Mouse (Mus musculus): Measurements from ENCODE around the gene Maged1.

GRCm38 (mm10) chrX:94548227-94548626 lies 6.3 kb upstream of the Maged1 start:
- no peak for TF ChIP-seq EP300 (IDR thresholded peaks at IDR 0.05; ENCODE audit: low read length)
- no peak for TF ChIP-seq ETS1 (conservative IDR thresholded peaks at IDR 0.05; ENCODE audit: low read depth, low read length)
- TF ChIP-seq E2F4 (IDR thresholded peaks at IDR 0.05; ENCODE audit: insufficient replicate concordance, low read depth, low read length), result no peak
- TF ChIP-seq CTCF (conservative IDR thresholded peaks at IDR 0.05 in 1 of 2, IDR thresholded peaks at IDR 0.05 in 1 of 2; ENCODE audit: low read depth in 2 of 2, low read length in 2 of 2), result peak in 1 of 2 experiments; percentile 63; a peak in 2 of 4 replicates
- no peak for TF ChIP-seq NRF1 (IDR thresholded peaks at IDR 0.05; ENCODE audit: low read depth, low read length)
- no peak for TF ChIP-seq ELF1 (IDR thresholded peaks at IDR 0.05; ENCODE audit: low read depth, low read length)
- TF ChIP-seq MAX (IDR thresholded peaks at IDR 0.05; ENCODE audit: low read length), result no peak
- TF ChIP-seq ZNF384 (IDR thresholded peaks at IDR 0.05; ENCODE audit: low read depth, low read length), result no peak
- TF ChIP-seq MAFK (IDR thresholded peaks at IDR 0.05; ENCODE audit: insufficient replicate concordance, low read length), result no peak
- TF ChIP-seq USF1 (IDR thresholded peaks at IDR 0.05; ENCODE audit: low read depth, low read length), result no peak
- no peak for TF ChIP-seq POLR2A (IDR thresholded peaks at IDR 0.05; ENCODE audit: low read depth, low read length)
- TF ChIP-seq PAX5 (IDR thresholded peaks at IDR 0.05; ENCODE audit: low read length), result no peak
- TF ChIP-seq SMC3 (IDR thresholded peaks at IDR 0.05; ENCODE audit: low read depth, low read length), result peak; percentile 59

Measured in CH12.LX (cell line).